Mouse (Mus musculus) left cerebral cortex, adult 8-10 months (tissue): Measurements from ENCODE around the gene Bptf. TPM values are rescaled to one million over a fixed set of nuclear protein-coding genes. Genes with fewer than 3 reads are reported as not detected.
"Not testable (repeated sequence)": the region's sequence is repeated elsewhere in the genome, so short reads cannot be mapped to it uniquely, and the experiment has no call there.

Experiments
- DNase-seq, 2 experiments: peaks; one replicate each; pipeline ENCODE4 v3.0.0; 2022; ENCODE audit warnings: low spot score in 2 of 2
- total RNA-seq, 4 experiments: library from RNA; stranded (reverse); gene quantifications; 2 replicates each; pipeline ENCODE4 v1.2.4; 2022

Gene Bptf
- total RNA-seq, result 10 to 100 TPM; 62.9 to 76.6 (median 65.4) TPM

GRCm38 (mm10) chr11:107131749-107132421 lies at the start of gene Bptf:
Gene Bptf, minus strand, starts transcription at chr11:107132127.
- peak; percentile 71 to 80 for DNase-seq

DNA sequence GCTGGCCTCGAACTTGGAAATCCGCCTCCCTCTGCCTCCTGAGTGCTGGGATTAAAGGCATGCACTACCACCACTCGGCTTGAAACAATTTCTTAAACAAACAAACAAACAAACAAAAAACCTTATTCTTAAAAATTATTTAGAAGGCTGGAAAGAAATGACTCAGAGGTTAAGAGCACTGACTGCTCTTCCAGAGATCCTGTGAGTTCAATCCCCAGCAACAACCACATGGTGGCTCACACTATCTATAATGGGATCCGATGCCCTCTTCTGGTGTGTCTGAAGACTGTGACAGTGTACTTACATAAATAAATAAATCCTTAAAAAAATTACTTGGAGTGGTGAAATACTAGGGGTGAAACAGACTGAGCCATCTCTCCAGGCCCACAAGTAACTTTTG lies 29.3 kb upstream of the Bptf start:
- DNase-seq, result no peak

GRCm38 (mm10) chr11:107159034-107159433 lies 27.1 kb upstream of the Bptf start:
- DNase-seq, result no peak

- DNase-seq, result no peak
Measured at GRCm38 (mm10) chr11:107156977-107157642, 25.2 kb upstream of the Bptf start.

DNA sequence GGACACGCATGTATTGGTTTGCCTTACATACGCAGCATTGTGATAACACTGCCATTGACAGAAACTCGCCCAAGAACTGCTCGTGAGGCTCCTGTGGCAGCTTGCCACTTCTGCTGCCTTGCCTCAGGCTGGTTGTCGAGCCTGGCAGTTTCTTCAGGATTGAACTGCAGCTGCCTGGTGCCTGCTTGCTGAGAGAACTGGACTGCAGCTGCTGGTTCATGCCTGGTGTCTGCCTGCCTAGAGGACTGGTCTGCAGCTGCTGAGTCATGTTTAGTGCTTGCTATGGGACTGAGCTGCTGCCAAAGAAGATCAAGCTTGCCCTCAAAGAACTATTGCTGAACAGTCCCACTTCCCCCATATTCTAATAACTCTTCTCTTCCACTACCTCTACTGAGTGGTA lies 23.4 kb upstream of the Bptf start:
- no peak for DNase-seq

DNA sequence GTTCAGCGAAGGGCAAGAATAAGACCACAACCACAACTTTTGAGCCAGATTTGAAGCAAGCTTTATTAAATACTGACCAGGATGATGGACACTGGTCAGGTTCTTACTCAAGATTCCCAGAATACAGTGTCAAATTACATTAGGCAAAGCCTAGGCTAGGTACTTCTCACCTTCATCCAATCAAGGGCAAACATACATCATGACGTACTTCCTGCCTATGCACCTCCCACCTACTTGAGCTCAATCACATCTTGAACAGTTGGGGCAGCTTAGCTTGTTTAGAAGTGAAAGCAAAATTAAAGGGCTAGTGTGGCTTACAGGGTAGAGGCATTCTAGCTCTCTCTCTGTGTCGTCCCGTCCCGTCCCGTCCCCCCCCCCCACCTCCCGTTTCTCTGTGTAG lies 22.5 kb upstream of the Bptf start:
- no peak for DNase-seq

GRCm38 (mm10) chr11:107153645-107154044 lies 21.7 kb upstream of the Bptf start:
- DNase-seq, result no peak

GRCm38 (mm10) chr11:107151809-107152208 lies 19.9 kb upstream of the Bptf start:
- no peak for DNase-seq

DNA sequence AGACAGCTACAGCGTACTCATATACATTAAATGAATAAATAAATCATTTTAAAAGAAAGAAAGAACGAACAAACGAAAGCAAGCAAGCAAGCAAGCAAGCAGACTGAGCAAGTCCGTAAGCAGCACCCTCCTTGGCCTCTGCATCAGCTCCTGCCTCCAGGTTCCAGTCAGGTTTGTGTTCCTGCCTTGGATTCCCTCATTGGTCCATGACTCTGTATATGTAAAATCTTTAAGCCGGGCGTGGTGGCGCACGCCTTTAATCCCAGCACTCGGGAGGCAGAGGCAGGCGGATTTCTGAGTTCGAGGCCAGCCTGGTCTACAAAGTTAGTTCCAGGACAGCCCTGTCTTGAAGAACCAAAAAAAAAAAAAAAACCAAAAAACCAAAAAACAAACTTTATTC lies 12.0 kb upstream of the Bptf start:
- not testable (repeated sequence) for DNase-seq

GRCm38 (mm10) chr11:107142382-107142781 lies 10.5 kb upstream of the Bptf start:
- no peak for DNase-seq

DNA sequence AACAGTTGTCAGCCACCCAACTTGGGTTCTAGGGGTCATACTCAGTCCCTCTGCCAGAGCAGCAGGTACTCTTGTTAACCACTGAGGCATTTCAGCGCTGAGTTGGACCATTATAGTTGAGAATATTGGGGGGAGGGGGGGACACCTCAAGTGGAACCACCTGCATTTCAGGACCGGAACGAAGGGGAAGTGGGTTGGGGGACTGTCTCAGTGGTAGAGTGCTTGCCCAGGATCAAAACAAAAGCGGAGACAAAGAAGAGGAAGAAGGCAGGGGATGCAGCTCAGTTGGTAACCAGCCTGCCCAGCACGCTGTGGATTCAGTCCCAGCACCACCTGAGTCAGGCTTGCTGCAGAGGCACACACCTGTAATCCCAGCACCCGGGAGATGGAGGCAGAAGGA lies 8.8 kb upstream of the Bptf start:
- no peak for DNase-seq

DNA sequence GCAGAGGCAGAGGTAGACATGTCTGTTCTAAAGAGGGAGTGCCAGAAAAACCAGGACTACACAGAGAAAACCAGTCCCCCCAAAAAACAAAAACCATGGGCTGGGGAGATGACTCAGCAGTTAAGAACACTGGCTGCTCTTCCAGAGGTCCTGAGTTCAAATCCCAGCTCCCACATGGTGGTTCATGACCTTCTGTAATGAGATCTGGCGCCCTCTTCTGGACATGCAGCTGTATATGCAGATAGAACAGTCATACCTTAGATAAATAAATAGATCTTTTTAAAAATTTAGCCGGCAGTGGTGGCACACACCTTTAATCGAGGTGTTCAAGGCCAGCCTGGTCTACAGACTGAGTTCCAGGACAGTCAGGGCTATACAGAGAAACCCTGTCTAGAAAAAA lies 6.7 kb upstream of the Bptf start:
- no peak for DNase-seq

GRCm38 (mm10) chr11:107137593-107137992 lies 5.7 kb upstream of the Bptf start:
- DNase-seq, result no peak

GRCm38 (mm10) chr11:107136458-107136857 lies 4.5 kb upstream of the Bptf start:
- DNase-seq, result not testable (repeated sequence)

GRCm38 (mm10) chr11:107135741-107136140 lies 3.8 kb upstream of the Bptf start:
- DNase-seq, result no peak

- peak in 1 of 2 experiments; percentile 21 for DNase-seq
Measured at GRCm38 (mm10) chr11:107132426-107132825, 499 bp upstream of the Bptf start.

DNA sequence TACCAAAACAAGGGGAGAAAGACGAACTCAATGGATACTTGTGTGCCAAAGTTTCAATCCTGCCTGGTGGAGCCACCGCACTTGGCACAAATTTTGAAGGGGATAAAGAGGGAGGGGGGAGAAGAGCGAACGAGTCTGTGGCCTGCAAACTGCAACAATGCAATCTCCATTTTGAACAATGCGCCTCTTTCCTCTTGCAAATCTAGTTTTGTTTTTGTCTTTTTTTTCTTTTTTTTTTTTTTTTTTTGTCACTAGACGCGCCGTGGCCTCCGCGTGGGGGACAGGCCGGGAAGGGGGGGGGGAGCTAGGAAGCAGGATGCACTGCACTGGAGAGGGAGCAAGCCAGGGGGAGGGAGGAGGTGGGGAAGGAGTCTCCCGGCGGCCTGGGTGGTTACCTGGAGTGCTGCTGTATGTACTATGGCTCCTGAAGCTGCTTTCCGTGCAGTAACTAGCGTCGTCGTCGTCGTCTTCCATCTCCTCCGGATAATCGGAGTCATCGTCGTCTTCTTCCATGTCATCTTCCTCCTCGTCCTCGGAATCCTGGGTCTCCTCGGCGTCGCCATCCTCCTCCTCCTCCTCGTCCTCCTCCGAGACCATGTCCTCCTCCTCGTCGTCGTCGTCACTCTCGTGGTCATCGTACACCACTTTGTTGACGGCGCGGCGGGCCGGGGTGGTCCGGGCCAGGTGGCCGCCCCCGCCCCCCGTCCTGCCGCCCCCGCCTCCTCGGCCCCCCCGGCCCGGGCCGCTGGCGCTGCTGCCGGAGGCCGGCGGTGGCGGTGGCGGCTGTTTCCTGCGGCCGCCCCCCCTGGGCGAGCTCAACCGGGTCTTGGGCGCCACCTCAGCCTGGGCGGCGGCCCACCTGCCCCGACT lies 813 bp downstream of the Bptf start:
- peak; percentile 34 to 57 for DNase-seq

DNA sequence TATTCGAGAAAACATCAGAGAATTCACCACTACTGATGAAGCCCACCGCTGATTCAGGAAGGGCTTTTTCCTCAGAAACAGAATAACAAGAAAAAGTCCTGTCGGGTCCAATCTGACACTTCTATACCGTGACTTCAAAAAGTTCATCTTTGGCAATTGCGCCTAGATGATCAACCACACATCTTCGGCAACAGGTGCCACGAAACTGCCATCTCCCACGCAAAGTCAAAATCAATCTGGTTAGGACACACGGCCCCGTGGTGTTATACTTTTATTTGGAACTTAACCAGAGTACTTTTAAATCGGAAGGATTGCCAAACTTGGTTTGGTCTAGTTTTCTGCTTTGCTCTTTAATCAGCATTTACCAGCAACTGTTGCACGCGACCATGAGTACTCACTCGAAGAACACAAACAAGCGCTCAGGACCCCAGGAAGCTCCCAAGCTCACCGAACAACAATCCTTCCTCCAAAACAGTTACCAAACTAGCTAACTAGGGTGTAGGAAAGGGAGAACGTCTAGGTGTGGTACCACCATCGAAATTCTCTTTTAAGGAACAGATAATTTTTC lies 1.6 kb downstream of the Bptf start:
- DNase-seq, result no peak

DNA sequence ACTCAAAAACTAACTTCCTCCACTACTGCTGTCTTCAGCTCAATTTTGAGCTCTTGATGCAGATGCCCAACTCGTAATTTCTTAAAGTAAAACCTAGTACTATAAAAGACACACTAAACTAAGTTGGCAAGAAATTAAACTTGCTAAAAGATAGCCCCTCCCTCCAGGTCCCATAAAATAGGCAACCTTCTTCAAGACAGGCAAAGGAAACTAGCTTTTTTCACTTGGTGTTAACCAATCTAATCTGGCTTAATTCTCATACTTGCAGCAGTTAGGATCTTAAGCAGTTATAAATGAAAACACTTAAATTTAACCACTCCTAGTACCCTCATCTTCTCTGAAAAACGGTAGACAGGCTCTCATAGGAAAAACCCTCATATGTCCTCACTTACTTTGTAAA lies 2.3 kb downstream of the Bptf start:
- no peak for DNase-seq

- DNase-seq, result not testable (repeated sequence)
Measured at GRCm38 (mm10) chr11:107126716-107127115, 5.2 kb downstream of the Bptf start.

- DNase-seq, result no peak
Measured at GRCm38 (mm10) chr11:107125011-107125410, 6.9 kb downstream of the Bptf start.

- DNase-seq, result peak in 1 of 2 experiments; percentile 37
Measured at GRCm38 (mm10) chr11:107124327-107124731, 7.6 kb downstream of the Bptf start.
